Mouse (Mus musculus): ENCODE measurements around the gene Rsph10b.

GRCm38 (mm10) chr5:143902111-143902510, 30.7 kb upstream of the Rsph10b start:
- TF ChIP-seq POLR2A (IDR thresholded peaks at IDR 0.05; ENCODE audit: borderline replicate concordance, extremely low read depth, low read depth, low read length), result no peak
- no peak for TF ChIP-seq CTCF (IDR thresholded peaks at IDR 0.05; ENCODE audit: insufficient read depth, low read length)

All from lung, adult 2 months (tissue).